Mouse (Mus musculus) bone marrow macrophage, adult 2 months (primary cell): ENCODE data around the gene Fam234b.

Experiments
- CTCF ChIP-seq: IDR thresholded peaks from 2 replicates; pipeline ENCODE4 v1.5.1; 2012; ENCODE audit warnings: low read depth, mild to moderate bottlenecking, low read length, moderate library complexity
- POLR2A ChIP-seq: IDR thresholded peaks from 2 replicates; pipeline ENCODE4 v1.6.1; 2012; ENCODE audit warnings: mild to moderate bottlenecking, low read depth, low read length, borderline replicate concordance

- TF ChIP-seq POLR2A (no peak), CTCF (no peak)
These were observed 74.0 kb downstream of the Fam234b start for GRCm38 (mm10) chr6:135271761-135272160.
